12 mouse cellular contexts compared by ENCODE assay signal in genomic region chr12:58512645-58513044, GRCm38 (mm10).
A peak's percentile ranks its signal among the peaks of the same experiment; 100 is the strongest.
DNase-seq lines count a peak whose midpoint lies in the region; ATAC-seq and TF ChIP-seq lines count a peak whose summit lies in the region.
"Had no signal": no experiment of that assay in that cellular context is flagged by ENCODE, and none has a peak within 500 bp of the region (broad histone marks: within the 10 kb centered on the region; RNA-seq: fewer than 3 reads in every experiment).

No protein-coding gene starts in this region.

- peaks cover 3% of the 10 kb centered on the region for H3K4me1 ChIP-seq in forebrain, embryonic 16.5 days (replicated peaks; ENCODE audit: control insufficient read depth, insufficient read depth, low read length)
- H3K4me1 ChIP-seq in midbrain, embryonic 11.5 days (ENCODE audit: control insufficient read depth, insufficient read depth, low read length) = no peaks in the 10 kb centered on the region
- no peaks in the 10 kb centered on the region for H3K4me1 ChIP-seq in intestine, embryonic 15.5 days (replicated peaks)
- H3K4me1 ChIP-seq: limb, embryonic 15.5 days had no signal

- 5% methylated on average over 7 of the region's 7 CpGs for WGBS in forebrain, embryonic 16.5 days
- 43% methylated on average over 7 of the region's 7 CpGs for WGBS in midbrain, embryonic 11.5 days
- WGBS in intestine, embryonic 15.5 days = 77% methylated on average over 7 of the region's 7 CpGs

- intact Hi-C loops in left cerebral cortex, adult 2 months (cut with DNase I) = loop anchor here (5.0 kb wide), 3 partner anchors 65 to 425 kb away; no protein-coding TSS in a partner anchor
- intact Hi-C loops in left cerebral cortex, postnatal 10 days (cut with DNase I) = no loop called here

- peak overlapping the region; percentile 27 for H3K4me2 ChIP-seq in forebrain, embryonic 16.5 days (ENCODE audit: low read length)
- no peak overlapping the region for H3K4me2 ChIP-seq in midbrain, embryonic 11.5 days
- H3K4me2 ChIP-seq in intestine, embryonic 15.5 days (replicated peaks) = no peak overlapping the region
- H3K4me2 ChIP-seq: limb, embryonic 15.5 days had no signal

- no peak for TF ChIP-seq CTCF in left cerebral cortex, adult 2 months (IDR thresholded peaks at IDR 0.05)

- no peak for DNase-seq in left cerebral cortex, adult 2 months (ENCODE audit: extremely low spot score in 1 of 2, low spot score in 2 of 2)
- no peak for DNase-seq in left cerebral cortex, postnatal 10 days (ENCODE audit: extremely low spot score in 1 of 2, low spot score in 2 of 2)
- peak; percentile 88 for DNase-seq in midbrain, embryonic 11.5 days (ENCODE audit: low spot score, missing footprints)
- DNase-seq in retina, postnatal 1 day = peak; percentile 19
- no peak for DNase-seq in cerebellum, adult 9-11 months
- DNase-seq: adrenal gland, adult 2 months; heart, postnatal 36 days had no signal

- H3K9ac ChIP-seq in forebrain, embryonic 16.5 days (replicated peaks; ENCODE audit: low read depth, low read length) = 0 out of 2 replicates have a peak overlapping the region, but pooled peaks have one; percentile 39
- H3K9ac ChIP-seq in midbrain, embryonic 11.5 days (ENCODE audit: low read length) = no peak overlapping the region
- H3K9ac ChIP-seq in intestine, embryonic 15.5 days = no peak overlapping the region
- H3K9ac ChIP-seq: limb, embryonic 15.5 days had no signal

- ATAC-seq in forebrain, embryonic 16.5 days = peak; percentile 91
- ATAC-seq in midbrain, embryonic 11.5 days (ENCODE audit: low FRiP score) = peak; percentile 92
- ATAC-seq in intestine, embryonic 15.5 days = no peak
- ATAC-seq: lung, postnatal 0 days had no signal

- H3K36me3 ChIP-seq in forebrain, embryonic 16.5 days (ENCODE audit: control insufficient read depth, insufficient read depth) = no peaks in the 10 kb centered on the region
- H3K36me3 ChIP-seq in midbrain, embryonic 11.5 days (ENCODE audit: control insufficient read depth, insufficient read depth, low read length) = no peaks in the 10 kb centered on the region
- no peaks in the 10 kb centered on the region for H3K36me3 ChIP-seq in intestine, embryonic 15.5 days
- H3K36me3 ChIP-seq: limb, embryonic 15.5 days had no signal

- peak overlapping the region; percentile 81 for H3K27ac ChIP-seq in left cerebral cortex, adult 2 months
- H3K27ac ChIP-seq in forebrain, embryonic 16.5 days (ENCODE audit: low read length) = no peak overlapping the region
- no peak overlapping the region for H3K27ac ChIP-seq in midbrain, embryonic 11.5 days (ENCODE audit: low read depth, low read length)
- no peak overlapping the region for H3K27ac ChIP-seq in intestine, embryonic 15.5 days
- H3K27ac ChIP-seq: kidney, postnatal 0 days; limb, embryonic 15.5 days had no signal

- no peak overlapping the region for H3K4me3 ChIP-seq in left cerebral cortex, adult 2 months
- no peak overlapping the region for H3K4me3 ChIP-seq in forebrain, embryonic 16.5 days (replicated peaks; ENCODE audit: low read length)
- H3K4me3 ChIP-seq in midbrain, embryonic 11.5 days (ENCODE audit: low read depth, low read length) = no peak overlapping the region
- H3K4me3 ChIP-seq in intestine, embryonic 15.5 days (replicated peaks) = no peak overlapping the region
- H3K4me3 ChIP-seq: limb, embryonic 15.5 days had no signal

- H3K9me3 ChIP-seq in forebrain, embryonic 16.5 days (ENCODE audit: control insufficient read depth, low read length) = no peaks in the 10 kb centered on the region
- no peaks in the 10 kb centered on the region for H3K9me3 ChIP-seq in midbrain, embryonic 11.5 days (ENCODE audit: control insufficient read depth, low read length)
- no peaks in the 10 kb centered on the region for H3K9me3 ChIP-seq in intestine, embryonic 15.5 days
- H3K9me3 ChIP-seq: limb, embryonic 15.5 days had no signal

- no peaks in the 10 kb centered on the region for H3K27me3 ChIP-seq in forebrain, embryonic 16.5 days (replicated peaks; ENCODE audit: control insufficient read depth, insufficient read depth, low read length)
- H3K27me3 ChIP-seq in midbrain, embryonic 11.5 days (ENCODE audit: control insufficient read depth, insufficient read depth, low read length) = no peaks in the 10 kb centered on the region
- no peaks in the 10 kb centered on the region for H3K27me3 ChIP-seq in intestine, embryonic 15.5 days (replicated peaks)
- H3K27me3 ChIP-seq: limb, embryonic 15.5 days had no signal

Comparison
In these comparisons a context has a peak if more than half of its experiments do, and no peak if none do; other contexts are left out.
1. DNase-seq: peak in midbrain, embryonic 11.5 days (single experiment) and retina, postnatal 1 day (single experiment); none in left cerebral cortex, adult 2 months (0 of 2), left cerebral cortex, postnatal 10 days (0 of 2) and cerebellum, adult 9-11 months (single experiment).